Mouse (Mus musculus): ENCODE results near the gene Prr12. TPM values are rescaled to one million over a fixed set of nuclear protein-coding genes. Genes with fewer than 3 reads are reported as not detected.

Gene Prr12
- polyA plus RNA-seq, 1 experiment from 2014 or later, result 13.8 TPM

DNA sequence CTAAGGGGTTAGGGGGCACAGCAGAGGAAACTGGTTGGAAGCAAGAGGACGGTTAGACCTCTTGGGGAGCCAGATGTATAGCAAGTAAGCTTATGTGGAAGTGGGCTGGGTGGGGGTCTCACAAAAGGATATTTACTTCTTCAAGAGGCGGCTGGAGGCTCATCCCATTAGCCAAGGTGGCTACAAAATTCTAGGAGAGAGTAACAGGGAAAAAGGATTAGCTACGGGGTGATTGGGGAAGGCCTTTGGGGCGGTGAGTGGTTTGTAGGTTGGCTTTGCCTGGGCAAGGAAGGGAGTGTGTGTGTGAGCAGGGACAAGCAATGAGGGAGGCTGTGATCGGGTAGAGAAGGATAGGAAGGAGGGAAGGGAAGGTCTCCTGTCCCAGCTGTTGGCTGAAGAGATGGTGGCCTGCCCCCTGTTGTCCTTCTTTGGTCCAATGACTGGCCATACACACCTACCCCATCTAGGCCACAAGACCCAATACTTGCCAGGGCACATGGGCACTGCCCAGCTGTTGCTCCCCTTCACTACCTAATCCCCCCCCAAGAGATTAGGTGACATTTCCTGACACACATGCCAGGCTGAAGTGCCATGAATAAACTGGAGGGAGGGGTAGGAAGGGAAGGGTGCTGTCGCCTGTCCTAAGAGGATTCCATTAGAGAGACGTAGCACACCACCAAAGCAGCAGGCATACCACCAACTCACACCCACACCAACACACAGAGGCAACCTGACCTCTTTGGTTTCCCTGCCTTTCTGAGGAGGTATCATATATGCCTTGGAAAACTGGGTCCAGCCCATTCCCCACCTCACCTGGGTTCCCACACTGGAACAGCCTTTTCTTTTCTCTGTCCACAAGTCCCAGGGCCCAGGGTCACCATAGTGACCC lies 68.5 kb downstream of the Prr12 start:
- Histone ChIP-seq H3K4me3 (peak overlapping the region; percentile 94), H3K27ac (peak overlapping the region; percentile 58), H3K27me3 (no peaks in the 10 kb centered on the region), H3K36me3 (peaks cover 40% of the 10 kb centered on the region), H3K4me2 (peak overlapping the region; percentile 73), H3K9ac (peak overlapping the region; percentile 98), H3K4me1 (replicated peaks) (peaks cover 42% of the 10 kb centered on the region), H3K9me3 (no peaks in the 10 kb centered on the region)
- ATAC-seq (ENCODE audit: low FRiP score), result no peak
- WGBS, result 75% methylated on average over 7 of the region's 7 CpGs

GRCm38 (mm10) chr7:44983085-44983484 lies 69.6 kb downstream of the Prr12 start:
- WGBS, result 36% methylated on average over 6 of the region's 6 CpGs
- peaks cover 51% of the 10 kb centered on the region for H3K36me3 ChIP-seq
- peak overlapping the region; percentile 58; the same call in 1 of the 2 replicates for H3K27ac ChIP-seq

DNA sequence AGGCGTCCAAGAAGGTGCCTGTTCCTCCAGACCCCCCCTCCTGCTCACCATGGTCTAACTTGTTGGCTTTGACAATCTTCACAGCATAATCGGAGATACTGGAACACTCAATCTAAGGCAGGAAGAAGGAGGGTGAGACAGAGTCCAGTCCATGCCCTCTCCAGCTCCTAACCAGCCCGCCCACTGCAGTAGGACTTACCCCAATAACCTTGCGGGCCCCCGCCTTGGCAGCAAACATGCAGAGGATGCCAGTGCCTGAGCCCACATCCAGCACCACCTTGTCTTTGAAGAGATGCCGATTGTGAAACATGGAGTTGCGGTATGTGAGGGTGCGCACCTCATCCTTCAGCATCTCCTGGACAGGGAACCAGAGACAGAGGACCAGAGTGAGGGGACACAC lies 71.1 kb downstream of the Prr12 start:
- H3K36me3 ChIP-seq, result peaks cover 66% of the 10 kb centered on the region
- H3K27ac ChIP-seq, result no peak overlapping the region
- no peaks in the 10 kb centered on the region for H3K27me3 ChIP-seq
- H3K4me3 ChIP-seq, result no peak overlapping the region
- no peak for ATAC-seq (ENCODE audit: low FRiP score)
- no peak overlapping the region for H3K4me2 ChIP-seq
- H3K9ac ChIP-seq, result no peak overlapping the region
- 96% methylated on average over 8 of the region's 8 CpGs for WGBS
- peaks cover 25% of the 10 kb centered on the region for H3K4me1 ChIP-seq (replicated peaks)
- H3K9me3 ChIP-seq, result no peaks in the 10 kb centered on the region

More at GRCm38 (mm10) chr7:44983085-44983484, 69.6 kb downstream of the Prr12 start:
- no peak overlapping the region for H3K4me2 ChIP-seq
- H3K27me3 ChIP-seq, result no peaks in the 10 kb centered on the region
- H3K9me3 ChIP-seq, result no peaks in the 10 kb centered on the region
- no peak overlapping the region for H3K9ac ChIP-seq
- peaks cover 33% of the 10 kb centered on the region for H3K4me1 ChIP-seq (replicated peaks)
- ATAC-seq (ENCODE audit: low FRiP score), result no peak
- H3K4me3 ChIP-seq, result no peak overlapping the region

GRCm38 (mm10) chr7:44978300-44978699 lies 74.4 kb downstream of the Prr12 start:
- Histone ChIP-seq H3K36me3 (peaks cover 75% of the 10 kb centered on the region), H3K4me3 (no peak overlapping the region), H3K4me1 (replicated peaks) (peaks cover 18% of the 10 kb centered on the region), H3K9me3 (no peaks in the 10 kb centered on the region), H3K27ac (no peak overlapping the region), H3K9ac (no peak overlapping the region), H3K27me3 (no peaks in the 10 kb centered on the region), H3K4me2 (no peak overlapping the region)
- no peak for ATAC-seq (ENCODE audit: low FRiP score)
- WGBS, result 91% methylated on average over 3 of the region's 3 CpGs

Small RNA genes within 50 kb of the gene (microRNA-seq; reads per million reads assigned to microRNA genes)
- gene Mir7054, result not detected

Other genes starting within 250 kb of the Prr12 start
- 47.6 and 47.9 TPM in 2 replicates for gene Nup62, start 236.8 kb downstream of the Prr12 start, polyA plus RNA-seq (2015; fragmentation: Nextera tagmentation; extraction: Ambion mirVana)
- gene Il4i1, start 236.5 kb downstream of the Prr12 start, polyA plus RNA-seq (2015; fragmentation: Nextera tagmentation; extraction: Ambion mirVana), result 1.6 and 1.7 TPM in 2 replicates
- gene Atf5, start 236.2 kb downstream of the Prr12 start, polyA plus RNA-seq (2015; fragmentation: Nextera tagmentation; extraction: Ambion mirVana), result 3.5 and 4.2 TPM in 2 replicates
- gene Akt1s1, start 203.9 kb downstream of the Prr12 start, polyA plus RNA-seq (2015; fragmentation: Nextera tagmentation; extraction: Ambion mirVana), result 86.8 and 93.7 TPM in 2 replicates
- 108 and 112 TPM in 2 replicates for gene Tbc1d17, start 203.8 kb downstream of the Prr12 start, polyA plus RNA-seq (2015; fragmentation: Nextera tagmentation; extraction: Ambion mirVana)
- gene Pnkp, start 195.7 kb downstream of the Prr12 start, polyA plus RNA-seq (2015; fragmentation: Nextera tagmentation; extraction: Ambion mirVana), result 34.1 and 35.8 TPM in 2 replicates
- 495 and 503 TPM in 2 replicates for gene Ptov1, start 183.1 kb downstream of the Prr12 start, polyA plus RNA-seq (2015; fragmentation: Nextera tagmentation; extraction: Ambion mirVana)
- gene Med25, start 160.2 kb downstream of the Prr12 start, polyA plus RNA-seq (2015; fragmentation: Nextera tagmentation; extraction: Ambion mirVana), result 142 and 147 TPM in 2 replicates
- 19.3 and 19.8 TPM in 2 replicates for gene Fuz, start 156.8 kb downstream of the Prr12 start, polyA plus RNA-seq (2015; fragmentation: Nextera tagmentation; extraction: Ambion mirVana)
- 105 and 108 TPM in 2 replicates for gene Ap2a1, start 123.4 kb downstream of the Prr12 start, polyA plus RNA-seq (2015; fragmentation: Nextera tagmentation; extraction: Ambion mirVana)
- 0.17 TPM in 1 of 2 replicates, not detected in the other for gene Tsks, start 109.7 kb downstream of the Prr12 start, polyA plus RNA-seq (2015; fragmentation: Nextera tagmentation; extraction: Ambion mirVana)
- gene Cpt1c, start 78.0 kb downstream of the Prr12 start, polyA plus RNA-seq (2015; fragmentation: Nextera tagmentation; extraction: Ambion mirVana), result 52.2 and 56.3 TPM in 2 replicates
- gene Prmt1, start 66.3 kb downstream of the Prr12 start, polyA plus RNA-seq (2015; fragmentation: Nextera tagmentation; extraction: Ambion mirVana), result 681 and 687 TPM in 2 replicates
- gene Irf3, start 55.2 kb downstream of the Prr12 start, polyA plus RNA-seq (2015; fragmentation: Nextera tagmentation; extraction: Ambion mirVana), result 66.7 and 68.3 TPM in 2 replicates
- gene Bcl2l12, start 54.2 kb downstream of the Prr12 start, polyA plus RNA-seq (2015; fragmentation: Nextera tagmentation; extraction: Ambion mirVana), result 16.2 and 19.7 TPM in 2 replicates
- 42.4 and 45.2 TPM in 2 replicates for gene Scaf1, start 36.5 kb downstream of the Prr12 start, polyA plus RNA-seq (2015; fragmentation: Nextera tagmentation; extraction: Ambion mirVana)
- 11.5 and 15.4 TPM in 2 replicates for gene Rras, start 34.9 kb downstream of the Prr12 start, polyA plus RNA-seq (2015; fragmentation: Nextera tagmentation; extraction: Ambion mirVana)
- gene Nosip, start 9.5 kb upstream of the Prr12 start, polyA plus RNA-seq (2015; fragmentation: Nextera tagmentation; extraction: Ambion mirVana), result 58.0 and 58.5 TPM in 2 replicates
- gene Prrg2, start 9.8 kb upstream of the Prr12 start, polyA plus RNA-seq (2015; fragmentation: Nextera tagmentation; extraction: Ambion mirVana), result 14.8 and 17.1 TPM in 2 replicates
- 93.8 and 103 TPM in 2 replicates for gene Rcn3, start 39.3 kb upstream of the Prr12 start, polyA plus RNA-seq (2015; fragmentation: Nextera tagmentation; extraction: Ambion mirVana)
- 26.9 and 28.3 TPM in 2 replicates for gene Fcgrt, start 51.0 kb upstream of the Prr12 start, polyA plus RNA-seq (2015; fragmentation: Nextera tagmentation; extraction: Ambion mirVana)
- 994 and 999 TPM in 2 replicates for gene Rps11, start 71.6 kb upstream of the Prr12 start, polyA plus RNA-seq (2015; fragmentation: Nextera tagmentation; extraction: Ambion mirVana)
- 770 and 846 TPM in 2 replicates for gene Rpl13a, start 75.9 kb upstream of the Prr12 start, polyA plus RNA-seq (2015; fragmentation: Nextera tagmentation; extraction: Ambion mirVana)
- 0.14 TPM in 1 of 2 replicates, not detected in the other for gene Gm45713, start 83.3 kb upstream of the Prr12 start, polyA plus RNA-seq (2015; fragmentation: Nextera tagmentation; extraction: Ambion mirVana)
- 1.4 and 1.6 TPM in 2 replicates for gene Flt3l, start 83.6 kb upstream of the Prr12 start, polyA plus RNA-seq (2015; fragmentation: Nextera tagmentation; extraction: Ambion mirVana)
- 85.6 and 94.4 TPM in 2 replicates for gene Pih1d1, start 101.4 kb upstream of the Prr12 start, polyA plus RNA-seq (2015; fragmentation: Nextera tagmentation; extraction: Ambion mirVana)
- 23.7 and 24.5 TPM in 2 replicates for gene Aldh16a1, start 101.7 kb upstream of the Prr12 start, polyA plus RNA-seq (2015; fragmentation: Nextera tagmentation; extraction: Ambion mirVana)
- 0.42 and 0.62 TPM in 2 replicates for gene Slc17a7, start 111.1 kb upstream of the Prr12 start, polyA plus RNA-seq (2015; fragmentation: Nextera tagmentation; extraction: Ambion mirVana)
- not detected in 2 replicates for gene Gfy, start 126.7 kb upstream of the Prr12 start, polyA plus RNA-seq (2015; fragmentation: Nextera tagmentation; extraction: Ambion mirVana)
- 0.66 TPM in 1 of 2 replicates, not detected in the other for gene Pth2, start 128.1 kb upstream of the Prr12 start, polyA plus RNA-seq (2015; fragmentation: Nextera tagmentation; extraction: Ambion mirVana)
- gene Ccdc155, start 152.0 kb upstream of the Prr12 start, polyA plus RNA-seq (2015; fragmentation: Nextera tagmentation; extraction: Ambion mirVana), result 0.49 and 0.54 TPM in 2 replicates
- gene Dkkl1, start 159.3 kb upstream of the Prr12 start, polyA plus RNA-seq (2015; fragmentation: Nextera tagmentation; extraction: Ambion mirVana), result 5.6 and 5.7 TPM in 2 replicates
- 78.6 and 79.2 TPM in 2 replicates for gene Tead2, start 162.9 kb upstream of the Prr12 start, polyA plus RNA-seq (2015; fragmentation: Nextera tagmentation; extraction: Ambion mirVana)
- gene Cd37, start 186.2 kb upstream of the Prr12 start, polyA plus RNA-seq (2015; fragmentation: Nextera tagmentation; extraction: Ambion mirVana), result 0.96 and 1.7 TPM in 2 replicates
- 0.18 and 0.38 TPM in 2 replicates for gene Slc6a16, start 188.2 kb upstream of the Prr12 start, polyA plus RNA-seq (2015; fragmentation: Nextera tagmentation; extraction: Ambion mirVana)
- gene Slc6a21, start 224.6 kb upstream of the Prr12 start, polyA plus RNA-seq (2015; fragmentation: Nextera tagmentation; extraction: Ambion mirVana), result not detected in 2 replicates

All from hindbrain, embryonic 13.5 days (tissue).